Mouse (Mus musculus) hindbrain, embryonic 11.5 days (tissue): ENCODE measurements at regions not wholly inside any gene's neighbourhood (a gene's known extent, or its start where the extent isn't known, plus 50 kb on each side); places are given as distances from the start of the nearest gene placed in this dataset.

Experiments used
- ATAC-seq: fragments of 200-750 bp; cut with Nextera tagmentation; 2 replicates; pipeline ENCODE4 v1.8.0; 2017; ENCODE audit warnings: mild to moderate bottlenecking, moderate TSS enrichment, moderate library complexity; ENCODE audit not compliant: low FRiP score
- DNase-seq: peaks from one replicate; pipeline ENCODE4 v3.0.0-alpha.2; 2015; ENCODE audit warnings: low spot score
- H3K27ac ChIP-seq: fragments of 300-500 bp; sonication (generic); 2 replicates; pipeline ENCODE4 v1.5.1; 2014; ENCODE audit warnings: mild to moderate bottlenecking, low read depth, low read length
- H3K27me3 ChIP-seq: fragments of 300-500 bp; sonication (generic); 2 replicates; pipeline ENCODE4 v1.6.1; 2014; ENCODE audit warnings: mild to moderate bottlenecking, low read length, moderate library complexity, mixed read lengths; ENCODE audit not compliant: control insufficient read depth, insufficient read depth
- H3K36me3 ChIP-seq: fragments of 300-500 bp; sonication (generic); 2 replicates; pipeline ENCODE4 v1.6.1; 2014; ENCODE audit warnings: mild to moderate bottlenecking, low read length, moderate library complexity, mixed read lengths; ENCODE audit not compliant: control insufficient read depth, insufficient read depth
- H3K4me1 ChIP-seq: fragments of 300-500 bp; sonication (generic); replicated peaks from 2 replicates; pipeline ENCODE4 v1.6.1; 2014; ENCODE audit warnings: low read length, mixed read lengths; ENCODE audit not compliant: control insufficient read depth, insufficient read depth
- H3K4me2 ChIP-seq: fragments of 300-500 bp; sonication (generic); replicated peaks from 2 replicates; pipeline ENCODE4 v1.6.1; 2014; ENCODE audit warnings: mild to moderate bottlenecking, low read depth, low read length
- H3K4me3 ChIP-seq: fragments of 300-500 bp; sonication (generic); 2 replicates; pipeline ENCODE4 v1.5.1; 2014; ENCODE audit warnings: low read depth, low read length
- H3K9ac ChIP-seq: fragments of 300-500 bp; sonication (generic); 2 replicates; pipeline ENCODE4 v1.6.1; 2014; ENCODE audit warnings: low read depth, low read length
- H3K9me3 ChIP-seq: fragments of 300-500 bp; sonication (generic); 2 replicates; pipeline ENCODE4 v1.6.1; 2016; ENCODE audit warnings: low read length; ENCODE audit not compliant: control insufficient read depth
- WGBS: fragments of 180-500 bp; shearing (Covaris S2); extraction: QIAGEN DNeasy Blood & Tissue Kit; methylation state at CpG from one replicate; pipeline ENCODE4 v1.1.7; 2014; 5-methylcytosine and 5-hydroxymethylcytosine counted together

GRCm38 (mm10) chr9:93420283-93420682, 878.3 kb downstream of the Plod2 start:
- WGBS: 95% methylated on average over 1 of the region's 1 CpGs
- H3K4me3 ChIP-seq: no peak overlapping the region
- no peaks in the 10 kb centered on the region for H3K36me3 ChIP-seq
- H3K27ac ChIP-seq: no peak overlapping the region
- no peaks in the 10 kb centered on the region for H3K27me3 ChIP-seq
- DNase-seq (no peak), ATAC-seq (no peak)
- no peaks in the 10 kb centered on the region for H3K9me3 ChIP-seq
- H3K9ac ChIP-seq: no peak overlapping the region
- no peak overlapping the region for H3K4me2 ChIP-seq
- H3K4me1 ChIP-seq: no peaks in the 10 kb centered on the region

- ATAC-seq (no peak), DNase-seq (no peak)
- no peaks in the 10 kb centered on the region for H3K36me3 ChIP-seq
- H3K27ac ChIP-seq: no peak overlapping the region
- H3K9ac ChIP-seq: no peak overlapping the region
- H3K4me1 ChIP-seq: no peaks in the 10 kb centered on the region
- no peaks in the 10 kb centered on the region for H3K27me3 ChIP-seq
- H3K4me3 ChIP-seq: no peak overlapping the region
- no peak overlapping the region for H3K4me2 ChIP-seq
- H3K9me3 ChIP-seq: no peaks in the 10 kb centered on the region
Observed at GRCm38 (mm10) chr9:93432335-93432734, 890.3 kb downstream of the Plod2 start.

- peak; percentile 2 for DNase-seq
- H3K9me3 ChIP-seq: no peaks in the 10 kb centered on the region
- peak; percentile 53; the same call in 1 of the 2 replicates for ATAC-seq
- H3K4me1 ChIP-seq: no peaks in the 10 kb centered on the region
- H3K4me2 ChIP-seq: no peak overlapping the region
- H3K4me3 ChIP-seq: no peak overlapping the region
- H3K9ac ChIP-seq: no peak overlapping the region
- no peaks in the 10 kb centered on the region for H3K36me3 ChIP-seq
- H3K27ac ChIP-seq: no peak overlapping the region
- H3K27me3 ChIP-seq: no peaks in the 10 kb centered on the region
Observed at GRCm38 (mm10) chr9:93458676-93459075, 916.7 kb downstream of the Plod2 start.
